ENCODE assay signal across 8 mouse cellular contexts in the genomic region with DNA sequence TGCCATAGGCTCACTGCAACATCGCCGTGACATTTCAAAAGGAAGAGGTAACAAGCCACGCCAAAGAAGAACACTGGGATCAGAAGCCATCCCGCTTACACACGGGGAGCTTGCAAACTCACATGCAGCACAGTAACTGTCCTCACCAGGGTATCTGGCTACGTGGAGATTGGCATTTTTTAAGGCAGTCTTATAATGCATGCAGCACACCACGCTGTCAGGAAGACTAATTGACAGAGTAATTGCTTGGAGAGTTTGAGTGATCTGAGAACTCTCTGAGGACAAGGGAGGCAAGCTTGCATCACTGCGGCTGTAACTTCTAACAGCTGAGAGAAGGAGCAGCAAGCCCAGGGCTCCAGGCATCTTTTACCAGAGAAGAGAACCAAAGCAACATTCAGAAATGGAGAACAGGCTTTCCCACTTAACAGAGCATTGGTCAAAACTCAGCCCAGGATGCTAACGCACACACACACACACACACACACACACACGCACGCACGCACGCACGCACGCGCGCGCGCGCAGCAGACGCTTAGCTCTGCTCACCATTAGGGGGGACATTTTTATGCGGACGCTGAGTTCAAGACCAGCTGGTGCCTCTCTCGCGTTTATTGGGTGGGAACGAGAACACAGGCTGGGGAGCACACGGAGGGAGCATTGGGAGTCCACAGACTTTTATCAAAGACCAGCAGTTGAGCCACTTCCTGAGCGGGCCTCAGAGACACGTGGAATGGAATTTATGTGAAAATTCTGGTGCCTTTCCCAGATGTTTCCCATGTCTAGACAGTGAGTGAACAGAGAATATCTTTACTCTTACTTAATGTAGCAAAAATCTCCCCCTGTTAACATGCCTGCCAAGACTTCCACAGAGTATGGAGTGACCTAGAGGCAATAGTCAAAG.
DNase-seq lines count a peak whose midpoint lies in the region; ATAC-seq lines count a peak whose summit lies in the region.

No protein-coding gene starts in this region.

- no peaks in the 10 kb centered on the region; the same call in 1 of the 2 replicates for H3K4me1 ChIP-seq in forebrain, embryonic 14.5 days (ENCODE audit: control insufficient read depth, insufficient read depth, low read length)
- H3K4me1 ChIP-seq in intestine, embryonic 15.5 days (replicated peaks) = no peaks in the 10 kb centered on the region
- H3K4me1 ChIP-seq in stomach, embryonic 15.5 days = no peaks in the 10 kb centered on the region

- H3K9ac ChIP-seq in forebrain, embryonic 14.5 days (ENCODE audit: low read length) = no peak overlapping the region
- H3K9ac ChIP-seq in intestine, embryonic 15.5 days = no peak overlapping the region
- no peak overlapping the region for H3K9ac ChIP-seq in stomach, embryonic 15.5 days

- H3K36me3 ChIP-seq in forebrain, embryonic 14.5 days (ENCODE audit: control insufficient read depth, insufficient read depth, low read length) = no peaks in the 10 kb centered on the region
- no peaks in the 10 kb centered on the region for H3K36me3 ChIP-seq in intestine, embryonic 15.5 days
- no peaks in the 10 kb centered on the region for H3K36me3 ChIP-seq in stomach, embryonic 15.5 days

- no peaks in the 10 kb centered on the region for H3K27me3 ChIP-seq in forebrain, embryonic 14.5 days (replicated peaks; ENCODE audit: control insufficient read depth, insufficient read depth, low read length)
- no peaks in the 10 kb centered on the region for H3K27me3 ChIP-seq in intestine, embryonic 15.5 days (replicated peaks)
- H3K27me3 ChIP-seq in stomach, embryonic 15.5 days (replicated peaks) = no peaks in the 10 kb centered on the region

- ATAC-seq in forebrain, embryonic 14.5 days = peak; percentile 55; the same call in 1 of the 2 replicates
- peak; percentile 34; the same call in 1 of the 2 replicates for ATAC-seq in intestine, embryonic 15.5 days
- ATAC-seq in stomach, embryonic 15.5 days (ENCODE audit: insufficient read depth, low FRiP score, low read depth) = no peak; the same call in 1 of the 2 replicates

- H3K4me3 ChIP-seq in forebrain, embryonic 14.5 days (ENCODE audit: low read depth, low read length) = no peak overlapping the region
- H3K4me3 ChIP-seq in intestine, embryonic 15.5 days (replicated peaks) = no peak overlapping the region
- no peak overlapping the region for H3K4me3 ChIP-seq in stomach, embryonic 15.5 days (replicated peaks)

- WGBS in forebrain, embryonic 14.5 days = 36% methylated on average over 29 of the region's 29 CpGs
- 42% methylated on average over 29 of the region's 29 CpGs for WGBS in intestine, embryonic 15.5 days
- 43% methylated on average over 29 of the region's 29 CpGs for WGBS in stomach, embryonic 15.5 days

- peak overlapping the region; percentile 35 for H3K4me2 ChIP-seq in forebrain, embryonic 14.5 days (ENCODE audit: low read length)
- H3K4me2 ChIP-seq in intestine, embryonic 15.5 days (replicated peaks) = peak overlapping the region; percentile 34; the same call in 1 of the 2 replicates
- peak overlapping the region; percentile 35 for H3K4me2 ChIP-seq in stomach, embryonic 15.5 days

- no peak overlapping the region for H3K27ac ChIP-seq in forebrain, embryonic 14.5 days (ENCODE audit: low read depth, low read length)
- H3K27ac ChIP-seq in intestine, embryonic 15.5 days = no peak overlapping the region
- no peak overlapping the region for H3K27ac ChIP-seq in stomach, embryonic 15.5 days

- peak; percentile 8 for DNase-seq in right cerebral cortex, postnatal 14 days
- no peak for DNase-seq in right cerebral cortex, postnatal 10 days (ENCODE audit: low spot score in 2 of 2)
- DNase-seq in forebrain, embryonic 14.5 days (ENCODE audit: low spot score) = peak; percentile 45
- DNase-seq in testis, postnatal 10 days (ENCODE audit: low spot score) = no peak
- DNase-seq in frontal cortex, postnatal 14 days (ENCODE audit: low spot score in 2 of 2) = no peak
- no peak for DNase-seq in adrenal gland, postnatal 4 days (ENCODE audit: low spot score in 2 of 2)

- no peaks in the 10 kb centered on the region for H3K9me3 ChIP-seq in forebrain, embryonic 14.5 days (replicated peaks; ENCODE audit: control insufficient read depth, low read length)
- no peaks in the 10 kb centered on the region for H3K9me3 ChIP-seq in intestine, embryonic 15.5 days
- H3K9me3 ChIP-seq in stomach, embryonic 15.5 days = no peaks in the 10 kb centered on the region

Comparison
In these comparisons a context has a peak if more than half of its experiments do, and no peak if none do; other contexts are left out.
1. DNase-seq: peak in right cerebral cortex, postnatal 14 days (single experiment) and forebrain, embryonic 14.5 days (single experiment); none in right cerebral cortex, postnatal 10 days (0 of 2), testis, postnatal 10 days (single experiment), frontal cortex, postnatal 14 days (0 of 2) and adrenal gland, postnatal 4 days (0 of 2).
2. Peak in every context shown above with its lines, with median percentiles within 50 percentile points of each other: H3K4me2 ChIP-seq.